Mouse (Mus musculus): ENCODE data around the gene Ccr6.

- TF ChIP-seq CTCF (IDR thresholded peaks at IDR 0.05; ENCODE audit: low read depth, low read length) (no peak), POLR2A (IDR thresholded peaks at IDR 0.05; ENCODE audit: borderline replicate concordance, low read depth, low read length) (no peak)
Observed at GRCm38 (mm10) chr17:8282821-8283525, 47.1 kb downstream of the Ccr6 start, which contains the start of gene Mpc1.
